Mouse (Mus musculus) stomach, postnatal 0 days (tissue): ENCODE data around the gene Armc9. TPM values are rescaled to one million over a fixed set of nuclear protein-coding genes. Genes with fewer than 3 reads are reported as not detected.
A peak's percentile ranks its signal among the peaks of the same experiment; 100 is the strongest.

Experiments
- ATAC-seq: fragments of 200-750 bp; cut with Nextera tagmentation; 2 replicates; pipeline ENCODE4 v1.8.0; 2017; ENCODE audit not compliant: low FRiP score, low TSS enrichment
- DNase-seq: peaks from one replicate; pipeline ENCODE4 v3.0.0-alpha.2; 2016; ENCODE audit warnings: low spot score
- H3K27ac ChIP-seq: fragments of 300-500 bp; sonication (generic); replicated peaks from 2 replicates; pipeline ENCODE4 v1.5.1; 2014; ENCODE audit warnings: mild to moderate bottlenecking, control low read depth
- H3K27me3 ChIP-seq: fragments of 300-500 bp; sonication (generic); 2 replicates; pipeline ENCODE4 v1.6.1; 2014; ENCODE audit warnings: low read length; ENCODE audit not compliant: control insufficient read depth, insufficient read depth
- H3K36me3 ChIP-seq: fragments of 300-500 bp; sonication (generic); 2 replicates; pipeline ENCODE4 v1.6.1; 2014; ENCODE audit warnings: low read length, mixed read lengths; ENCODE audit not compliant: control insufficient read depth, insufficient read depth
- H3K4me1 ChIP-seq: fragments of 300-500 bp; sonication (generic); replicated peaks from 2 replicates; pipeline ENCODE4 v1.6.1; 2014; ENCODE audit warnings: antibody characterized with exemption; ENCODE audit not compliant: control insufficient read depth, insufficient read depth
- H3K4me2 ChIP-seq: fragments of 300-500 bp; sonication (generic); replicated peaks from 2 replicates; pipeline ENCODE4 v1.6.1; 2014; ENCODE audit warnings: low read depth, mild to moderate bottlenecking, control low read depth, moderate library complexity
- H3K4me3 ChIP-seq: fragments of 300-500 bp; sonication (generic); 2 replicates; pipeline ENCODE4 v1.5.1; 2014; ENCODE audit warnings: low read depth, low read length, control low read depth
- H3K9ac ChIP-seq: fragments of 300-500 bp; sonication (generic); 2 replicates; pipeline ENCODE4 v1.6.1; 2014; ENCODE audit warnings: mild to moderate bottlenecking, low read length, control low read depth, mixed read lengths
- H3K9me3 ChIP-seq: fragments of 300-500 bp; sonication (generic); 2 replicates; pipeline ENCODE4 v1.6.1; 2016; ENCODE audit warnings: low read length; ENCODE audit not compliant: control insufficient read depth
- CTCF ChIP-seq: IDR thresholded peaks from 2 replicates; pipeline ENCODE4 v1.5.1; 2016; ENCODE audit warnings: antibody characterized with exemption, low read depth, mild to moderate bottlenecking, moderate library complexity
- EP300 ChIP-seq: optimal IDR thresholded peaks from 2 replicates; pipeline ENCODE3; 2016; ENCODE audit warnings: antibody characterized with exemption
- WGBS: fragments of 180-500 bp; shearing (Covaris S2); extraction: QIAGEN DNeasy Blood & Tissue Kit; methylation state at CpG from one replicate; pipeline ENCODE4 v1.1.7; 2014; 5-methylcytosine and 5-hydroxymethylcytosine counted together
- polyA plus RNA-seq: library from polyadenylated mRNA; unstranded; fragments of >200 nt; fragmentation: Nextera tagmentation; extraction: Ambion mirVana; gene quantifications from 2 replicates; pipeline ENCODE4 v1.2.1, GENCODE M21; 2015

Gene Armc9
- polyA plus RNA-seq, 1 experiment from 2014 or later, result 7.3 TPM

GRCm38 (mm10) chr1:86257228-86257627, 102.6 kb downstream of the Armc9 start:
- Histone ChIP-seq H3K36me3 (peaks cover 2% of the 10 kb centered on the region; the same call in 1 of the 2 replicates), H3K4me3 (no peak overlapping the region), H3K9me3 (no peaks in the 10 kb centered on the region), H3K27me3 (no peaks in the 10 kb centered on the region), H3K4me2 (no peak overlapping the region), H3K9ac (no peak overlapping the region), H3K4me1 (no peaks in the 10 kb centered on the region), H3K27ac (no peak overlapping the region)
- TF ChIP-seq CTCF, result no peak
- no peak for TF ChIP-seq EP300
- DNase-seq (no peak), ATAC-seq (no peak)
- WGBS, result 78% methylated on average over 8 of the region's 8 CpGs

GRCm38 (mm10) chr1:86258171-86258824, 103.7 kb downstream of the Armc9 start:
- no peak overlapping the region for H3K27ac ChIP-seq
- ATAC-seq (no peak), DNase-seq (no peak)
- TF ChIP-seq EP300 (no peak), CTCF (no peak)
- H3K27me3 ChIP-seq, result no peaks in the 10 kb centered on the region
- no peak overlapping the region for H3K4me2 ChIP-seq
- H3K9me3 ChIP-seq, result no peaks in the 10 kb centered on the region
- H3K36me3 ChIP-seq, result peaks cover 2% of the 10 kb centered on the region; the same call in 1 of the 2 replicates
- 75% methylated on average over 7 of the region's 7 CpGs for WGBS
- H3K9ac ChIP-seq, result no peak overlapping the region
- no peak overlapping the region for H3K4me3 ChIP-seq
- no peaks in the 10 kb centered on the region for H3K4me1 ChIP-seq

DNA sequence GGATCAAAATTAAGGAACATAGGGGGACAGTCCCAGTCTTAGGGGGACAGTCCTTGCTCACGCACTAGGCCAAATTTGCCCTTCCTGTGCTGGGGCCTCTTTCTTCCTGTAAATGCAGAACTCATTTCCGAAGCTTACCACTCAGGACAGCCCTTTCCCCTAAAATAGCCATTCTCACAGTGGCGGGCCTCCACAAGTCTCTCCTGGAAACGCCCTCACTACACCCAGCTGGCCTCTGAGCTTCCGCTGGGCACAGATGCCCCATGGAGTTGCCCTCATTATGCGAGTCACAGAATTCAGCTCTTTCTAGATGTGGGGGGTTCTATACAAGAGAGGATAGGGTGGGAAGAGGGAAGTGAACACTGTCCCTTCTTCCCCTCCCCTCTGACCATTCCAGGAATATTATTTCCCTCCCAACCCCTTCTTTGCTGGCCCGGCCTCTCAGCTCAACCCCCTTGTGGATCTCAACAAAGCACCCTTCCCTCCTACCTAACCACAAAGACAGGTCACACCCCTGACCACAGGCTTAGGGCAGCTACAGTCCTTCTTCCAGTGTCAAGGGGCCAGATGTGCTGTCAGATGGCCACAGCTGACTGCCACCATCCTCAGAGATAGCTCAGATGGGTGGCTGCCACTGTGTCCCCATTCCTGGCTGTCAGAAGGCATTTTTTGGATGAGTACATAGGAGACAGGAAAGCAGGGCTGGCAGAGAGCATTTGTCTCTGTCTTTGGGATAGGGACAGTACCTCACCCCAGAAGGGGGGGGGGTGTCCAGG, 109.2 kb downstream of the Armc9 start:
- no peaks in the 10 kb centered on the region for H3K36me3 ChIP-seq
- no peak overlapping the region for H3K9ac ChIP-seq
- no peak overlapping the region for H3K4me3 ChIP-seq
- H3K9me3 ChIP-seq, result no peaks in the 10 kb centered on the region
- DNase-seq (no peak), ATAC-seq (no peak)
- H3K27ac ChIP-seq, result 0 out of 2 replicates have a peak overlapping the region, but pooled peaks have one; percentile 30
- TF ChIP-seq CTCF (no peak), EP300 (no peak)
- H3K4me2 ChIP-seq, result no peak overlapping the region
- H3K27me3 ChIP-seq, result no peaks in the 10 kb centered on the region
- no peaks in the 10 kb centered on the region for H3K4me1 ChIP-seq
- WGBS, result 69% methylated on average over 7 of the region's 7 CpGs

DNA sequence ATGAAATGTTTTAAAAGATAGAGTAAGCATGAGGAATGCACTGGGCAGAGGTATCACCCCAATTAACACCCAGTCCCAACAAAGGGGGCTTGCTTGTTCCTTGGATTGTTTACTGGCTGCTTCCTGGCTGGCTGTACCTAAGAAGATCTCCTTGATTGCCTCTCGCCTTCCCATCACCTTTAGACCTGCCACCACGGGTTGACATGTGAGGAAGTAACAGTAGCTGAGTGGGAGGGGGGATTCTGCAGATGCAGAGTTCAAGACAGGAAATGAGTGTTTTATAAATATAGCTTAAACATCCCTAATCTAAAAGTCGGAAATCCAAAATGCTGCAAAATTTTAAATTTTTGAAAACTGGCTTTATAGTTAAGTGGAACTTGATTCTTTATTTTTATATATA, 110.5 kb downstream of the Armc9 start:
- no peak overlapping the region for H3K4me3 ChIP-seq
- no peaks in the 10 kb centered on the region for H3K36me3 ChIP-seq
- H3K9ac ChIP-seq, result no peak overlapping the region
- H3K4me2 ChIP-seq, result no peak overlapping the region
- no peak overlapping the region for H3K27ac ChIP-seq
- H3K4me1 ChIP-seq, result 0 out of 2 replicates have a peak, but pooled peaks cover 3% of the 10 kb centered on the region
- H3K27me3 ChIP-seq, result no peaks in the 10 kb centered on the region
- DNase-seq (no peak), ATAC-seq (no peak)
- 28% methylated on average over 3 of the region's 3 CpGs for WGBS
- TF ChIP-seq EP300 (no peak), CTCF (no peak)
- no peaks in the 10 kb centered on the region for H3K9me3 ChIP-seq

DNA sequence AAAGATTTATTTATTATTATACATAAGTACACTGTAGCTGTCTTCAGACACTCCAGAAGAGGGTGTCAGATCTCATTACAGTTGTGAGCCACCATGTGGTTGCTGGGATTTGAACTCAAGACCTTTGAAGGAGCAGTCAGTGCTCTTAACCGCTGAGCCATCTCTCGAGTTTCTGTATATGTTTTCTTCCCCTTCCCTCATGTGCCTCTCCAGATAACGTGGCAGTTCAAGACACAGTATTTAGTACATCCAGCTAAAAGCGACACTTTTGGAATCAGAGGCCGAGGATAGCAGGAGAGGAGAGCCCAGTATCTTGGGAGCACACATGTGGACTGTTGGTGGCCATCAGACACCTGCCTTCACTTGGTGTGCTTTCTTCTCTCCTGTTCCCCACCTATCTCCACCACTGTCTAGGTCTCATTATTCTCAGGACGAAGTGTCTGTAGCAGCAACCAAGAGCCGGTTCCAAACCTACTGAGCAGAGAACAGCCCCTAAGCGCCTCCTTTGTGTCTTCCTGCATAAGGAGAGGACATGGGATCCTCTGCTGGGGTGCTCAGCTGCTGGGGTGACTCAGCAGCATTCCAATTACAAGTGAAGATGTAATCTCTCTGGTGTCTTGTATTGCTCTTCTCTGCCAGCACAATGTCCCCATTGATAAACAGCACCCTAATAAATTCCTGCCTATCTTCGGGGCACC, 114.1 kb downstream of the Armc9 start:
- Histone ChIP-seq H3K4me1 (0 out of 2 replicates have a peak, but pooled peaks cover 3% of the 10 kb centered on the region), H3K36me3 (no peaks in the 10 kb centered on the region), H3K4me2 (no peak overlapping the region), H3K27ac (no peak overlapping the region), H3K9ac (no peak overlapping the region), H3K4me3 (no peak overlapping the region), H3K9me3 (no peaks in the 10 kb centered on the region), H3K27me3 (no peaks in the 10 kb centered on the region)
- DNase-seq, result no peak
- 87% methylated on average over 9 of the region's 9 CpGs for WGBS
- ATAC-seq, result no peak
- TF ChIP-seq EP300 (no peak), CTCF (no peak)
